Mouse (Mus musculus) fibroblast of lung, adult 2 months (primary cell): ENCODE results near the gene Fam168a.

Experiments used
- DNase-seq: peaks from one replicate; pipeline ENCODE4 v3.0.0-alpha.2; 2011; ENCODE audit warnings: low read depth

The Fam168a gene

GRCm38 (mm10) chr7:100706143-100706841 is at the start of gene Fam168a:
Gene Fam168a (plus strand): TSS chr7:100706635.
- peak; percentile 91 for DNase-seq

GRCm38 (mm10) chr7:100656739-100657138 is 49.7 kb upstream of the Fam168a start:
- no peak for DNase-seq

GRCm38 (mm10) chr7:100658093-100658578 is 48.3 kb upstream of the Fam168a start:
- no peak for DNase-seq

GRCm38 (mm10) chr7:100661264-100661663 is 45.2 kb upstream of the Fam168a start:
- DNase-seq = no peak

GRCm38 (mm10) chr7:100662231-100662630 is 44.2 kb upstream of the Fam168a start, which contains the start of gene Plekhb1:
Gene Plekhb1 (minus strand): TSS chr7:100662414.
- no peak for DNase-seq

- DNase-seq = peak; percentile 89
Observed at GRCm38 (mm10) chr7:100663190-100663589, 43.2 kb upstream of the Fam168a start.

- no peak for DNase-seq
Observed at GRCm38 (mm10) chr7:100663729-100664304, 42.6 kb upstream of the Fam168a start.

GRCm38 (mm10) chr7:100670646-100671045 is 35.8 kb upstream of the Fam168a start:
- no peak for DNase-seq

- no peak for DNase-seq
Observed at GRCm38 (mm10) chr7:100673452-100673851, 33.0 kb upstream of the Fam168a start.

- no peak for DNase-seq
Observed at GRCm38 (mm10) chr7:100674941-100675340, 31.5 kb upstream of the Fam168a start.

- DNase-seq = peak; percentile 30
Observed at GRCm38 (mm10) chr7:100678052-100678451, 28.4 kb upstream of the Fam168a start.

GRCm38 (mm10) chr7:100678948-100679880 is 27.2 kb upstream of the Fam168a start:
- no peak for DNase-seq

GRCm38 (mm10) chr7:100681132-100681531 is 25.3 kb upstream of the Fam168a start:
- no peak for DNase-seq

GRCm38 (mm10) chr7:100683241-100683640 is 23.2 kb upstream of the Fam168a start:
- no peak for DNase-seq

- DNase-seq = no peak
Observed at GRCm38 (mm10) chr7:100684081-100684480, 22.4 kb upstream of the Fam168a start.

GRCm38 (mm10) chr7:100684538-100684937 is 21.9 kb upstream of the Fam168a start:
- DNase-seq = peak; percentile 31

- peak; percentile 44 for DNase-seq
Observed at GRCm38 (mm10) chr7:100685061-100686030, 21.1 kb upstream of the Fam168a start.

GRCm38 (mm10) chr7:100688471-100688870 is 18.0 kb upstream of the Fam168a start:
- no peak for DNase-seq

GRCm38 (mm10) chr7:100693199-100693598 is 13.2 kb upstream of the Fam168a start:
- no peak for DNase-seq

GRCm38 (mm10) chr7:100699771-100700770 is 6.4 kb upstream of the Fam168a start:
- DNase-seq = no peak
